Mouse (Mus musculus): ENCODE measurements around the gene Tnpo1.

Gene Tnpo1

GRCm38 (mm10) chr13:98944620-98945081 is 18.5 kb upstream of the Tnpo1 start:
- TF ChIP-seq GATA4 (IDR thresholded peaks at IDR 0.05; ENCODE audit: insufficient replicate concordance, low read length), result peak; percentile 62; the same call in 1 of the 2 replicates

GRCm38 (mm10) chr13:98942360-98942759 is 16.2 kb upstream of the Tnpo1 start:
- TF ChIP-seq GATA4 (IDR thresholded peaks at IDR 0.05; ENCODE audit: insufficient replicate concordance, low read length), result no peak

- no peak for TF ChIP-seq GATA4 (IDR thresholded peaks at IDR 0.05; ENCODE audit: insufficient replicate concordance, low read length)
Measured at GRCm38 (mm10) chr13:98941829-98942343, 15.7 kb upstream of the Tnpo1 start.

- TF ChIP-seq GATA4 (IDR thresholded peaks at IDR 0.05; ENCODE audit: insufficient replicate concordance, low read length), result no peak
Measured at GRCm38 (mm10) chr13:98937108-98937507, 10.9 kb upstream of the Tnpo1 start.

- no peak for TF ChIP-seq GATA4 (IDR thresholded peaks at IDR 0.05; ENCODE audit: insufficient replicate concordance, low read length)
Measured at GRCm38 (mm10) chr13:98928908-98929307, 2.7 kb upstream of the Tnpo1 start.

GRCm38 (mm10) chr13:98926958-98927242 is 716 bp upstream of the Tnpo1 start:
- no peak for TF ChIP-seq GATA4 (IDR thresholded peaks at IDR 0.05; ENCODE audit: insufficient replicate concordance, low read length)

GRCm38 (mm10) chr13:98925486-98926212 is 535 bp downstream of the Tnpo1 start:
- TF ChIP-seq GATA4 (IDR thresholded peaks at IDR 0.05; ENCODE audit: insufficient replicate concordance, low read length), result no peak

- TF ChIP-seq GATA4 (IDR thresholded peaks at IDR 0.05; ENCODE audit: insufficient replicate concordance, low read length), result no peak
Measured at GRCm38 (mm10) chr13:98924897-98925485, 1.2 kb downstream of the Tnpo1 start.

GRCm38 (mm10) chr13:98922806-98923205 is 3.4 kb downstream of the Tnpo1 start:
- no peak for TF ChIP-seq GATA4 (IDR thresholded peaks at IDR 0.05; ENCODE audit: insufficient replicate concordance, low read length)

- TF ChIP-seq GATA4 (IDR thresholded peaks at IDR 0.05; ENCODE audit: insufficient replicate concordance, low read length), result no peak
Measured at GRCm38 (mm10) chr13:98921276-98921675, 4.9 kb downstream of the Tnpo1 start.

- TF ChIP-seq GATA4 (IDR thresholded peaks at IDR 0.05; ENCODE audit: insufficient replicate concordance, low read length), result no peak
Measured at GRCm38 (mm10) chr13:98920300-98920699, 5.9 kb downstream of the Tnpo1 start.

- TF ChIP-seq GATA4 (IDR thresholded peaks at IDR 0.05; ENCODE audit: insufficient replicate concordance, low read length), result no peak
Measured at GRCm38 (mm10) chr13:98919695-98920094, 6.5 kb downstream of the Tnpo1 start.

- TF ChIP-seq GATA4 (IDR thresholded peaks at IDR 0.05; ENCODE audit: insufficient replicate concordance, low read length), result no peak
Measured at GRCm38 (mm10) chr13:98917851-98918250, 8.3 kb downstream of the Tnpo1 start.

GRCm38 (mm10) chr13:98915591-98915990 is 10.6 kb downstream of the Tnpo1 start:
- no peak for TF ChIP-seq GATA4 (IDR thresholded peaks at IDR 0.05; ENCODE audit: insufficient replicate concordance, low read length)

GRCm38 (mm10) chr13:98914844-98915212 is 11.4 kb downstream of the Tnpo1 start:
- TF ChIP-seq GATA4 (IDR thresholded peaks at IDR 0.05; ENCODE audit: insufficient replicate concordance, low read length), result no peak

GRCm38 (mm10) chr13:98914010-98914843 is 12.0 kb downstream of the Tnpo1 start:
- no peak for TF ChIP-seq GATA4 (IDR thresholded peaks at IDR 0.05; ENCODE audit: insufficient replicate concordance, low read length)

All from liver, adult (tissue).